Mouse (Mus musculus) left cerebral cortex, adult 18-20 months (tissue): Measurements from ENCODE around the gene Pou2f2. TPM values are rescaled to one million over a fixed set of nuclear protein-coding genes. Genes with fewer than 3 reads are reported as not detected.

Experiments used
- DNase-seq, 2 experiments: peaks; one replicate each; pipeline ENCODE4 v3.0.0; 2021 to 2022; ENCODE audit warnings: low spot score in 2 of 2, mixed read lengths in 1 of 2
- long read RNA-seq, 2 experiments: library from polyadenylated mRNA; stranded (forward); transcript quantifications; one replicate each; pipeline ENCODE4 v2.0.0; 2021
- total RNA-seq, 2 experiments: library from RNA; stranded (reverse); gene quantifications; 2 replicates each; pipeline ENCODE4 v1.2.3; 2021

The Pou2f2 gene
- 10 to 100 TPM in 1 of 2 experiments, 1 to 10 TPM in 1; 7.7 to 12.9 TPM for total RNA-seq
- long read RNA-seq, experiment 1, partial matches to known transcripts = 0 of 1 reads
- long read RNA-seq, experiment 1, other reads (novel, unspliced or antisense) = 1 of 1 reads
- long read RNA-seq, experiment 2, partial matches to known transcripts = 0 of 1 reads
- long read RNA-seq, experiment 2, other reads (novel, unspliced or antisense) = 1 of 1 reads

GRCm38 (mm10) chr7:25179606-25180161, at the start of gene Pou2f2:
TSS of gene Pou2f2 (minus strand) at chr7:25179726.
- DNase-seq = peak; percentile 80 to 91

- DNase-seq = no peak
Observed at GRCm38 (mm10) chr7:25227523-25228300, 48.2 kb upstream of the Pou2f2 start.

GRCm38 (mm10) chr7:25222275-25222967, 42.9 kb upstream of the Pou2f2 start:
- no peak for DNase-seq

DNA sequence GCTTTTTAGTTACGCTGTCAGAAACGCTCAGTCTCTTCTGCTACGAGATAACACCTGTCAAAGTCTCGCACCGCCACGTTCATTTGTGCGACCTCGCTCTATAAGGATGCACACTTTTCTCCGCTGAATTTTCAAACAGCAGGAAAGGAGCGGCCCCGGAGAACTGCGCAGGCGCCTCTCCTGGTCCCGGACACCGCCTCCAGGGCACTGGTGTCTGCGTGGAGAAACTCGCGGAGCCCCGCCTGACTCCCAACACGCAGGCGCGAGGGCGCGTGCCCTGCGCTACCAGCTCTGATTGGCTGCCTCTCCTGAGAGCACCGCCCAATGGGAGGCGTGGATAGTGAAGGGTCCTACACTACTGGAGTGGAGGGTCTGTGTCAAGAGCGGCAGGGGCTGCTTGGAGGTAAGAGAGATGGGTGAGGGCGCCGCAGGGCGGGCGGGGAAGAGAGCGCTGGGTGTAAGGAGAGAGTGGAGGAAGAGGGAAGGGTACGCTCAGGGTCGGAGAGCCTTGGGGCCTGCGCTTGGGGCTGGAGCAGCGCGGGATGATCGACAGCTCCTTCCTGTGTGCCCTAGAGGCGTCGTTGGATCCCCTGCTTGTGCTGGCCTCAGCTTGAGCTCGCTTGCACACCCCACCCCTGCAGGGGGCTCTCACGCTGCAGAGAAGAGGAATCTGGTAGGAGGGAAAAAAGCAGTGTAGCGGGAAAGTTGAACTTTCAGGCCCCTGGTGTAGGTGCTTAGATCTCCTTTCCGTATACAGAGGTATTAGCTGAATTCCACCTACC, 41.8 kb upstream of the Pou2f2 start, which contains the start of gene Zfp526:
Gene Zfp526 (plus strand): TSS at position 324 of the 782 bp plus-strand sequence.
- DNase-seq = peak; percentile 98

- DNase-seq = no peak
Observed at GRCm38 (mm10) chr7:25220457-25221101, 41.1 kb upstream of the Pou2f2 start, which contains the start of gene Dedd2. TSS of gene Dedd2 (minus strand) at chr7:25220615.

DNA sequence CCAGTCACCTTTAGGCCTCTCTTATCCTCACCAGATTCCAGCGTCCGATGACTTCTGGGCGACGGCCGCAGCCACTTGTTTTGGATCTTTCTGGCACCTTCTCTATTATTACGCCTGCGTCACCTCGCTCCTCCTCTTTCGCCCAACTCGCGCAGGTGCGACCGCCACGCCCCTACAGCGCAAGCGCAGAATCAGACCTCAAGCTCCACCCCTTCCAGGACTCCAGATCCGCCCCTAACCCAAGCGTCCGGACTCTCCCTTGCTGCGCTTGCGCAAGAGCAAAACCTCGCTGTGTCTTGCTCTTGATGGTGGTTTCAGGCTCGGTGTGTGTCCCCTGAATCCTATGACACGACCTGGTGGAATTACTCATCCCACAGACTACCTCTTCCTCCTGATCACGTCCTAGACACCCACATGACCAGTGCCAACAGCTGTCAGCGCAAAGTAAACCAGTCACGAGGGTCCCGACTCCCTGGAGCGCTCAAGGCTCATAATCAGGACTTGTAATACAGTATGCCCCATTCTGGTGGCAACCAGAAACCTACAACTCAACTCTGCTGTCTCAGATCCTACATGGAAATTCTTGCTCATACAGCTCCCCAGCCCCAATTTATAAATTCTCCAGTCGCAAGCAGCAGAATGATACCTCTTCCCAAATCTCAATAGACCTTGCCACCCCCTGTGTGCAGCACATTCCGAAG, 40.4 kb upstream of the Pou2f2 start:
- DNase-seq = peak; percentile 93 to 96

DNA sequence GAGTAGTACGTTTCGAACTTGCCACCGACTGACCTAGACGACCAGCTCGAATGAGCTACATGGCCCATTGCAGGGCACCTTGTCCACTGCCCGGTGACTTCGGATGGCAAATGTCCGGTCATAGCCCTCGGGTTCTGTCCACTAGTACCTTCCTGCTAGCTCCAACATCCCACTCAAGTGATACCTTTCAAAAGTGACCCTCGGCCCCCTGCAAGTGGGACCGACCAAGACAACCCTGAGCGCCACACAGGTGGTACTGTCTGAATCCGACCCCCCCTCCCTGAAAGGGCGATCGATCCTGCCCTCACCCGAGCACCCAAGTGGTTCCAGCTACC, 39.9 kb upstream of the Pou2f2 start:
- no peak for DNase-seq

- peak; percentile 30 to 39 for DNase-seq
Observed at GRCm38 (mm10) chr7:25218705-25219415, 39.3 kb upstream of the Pou2f2 start.

DNA sequence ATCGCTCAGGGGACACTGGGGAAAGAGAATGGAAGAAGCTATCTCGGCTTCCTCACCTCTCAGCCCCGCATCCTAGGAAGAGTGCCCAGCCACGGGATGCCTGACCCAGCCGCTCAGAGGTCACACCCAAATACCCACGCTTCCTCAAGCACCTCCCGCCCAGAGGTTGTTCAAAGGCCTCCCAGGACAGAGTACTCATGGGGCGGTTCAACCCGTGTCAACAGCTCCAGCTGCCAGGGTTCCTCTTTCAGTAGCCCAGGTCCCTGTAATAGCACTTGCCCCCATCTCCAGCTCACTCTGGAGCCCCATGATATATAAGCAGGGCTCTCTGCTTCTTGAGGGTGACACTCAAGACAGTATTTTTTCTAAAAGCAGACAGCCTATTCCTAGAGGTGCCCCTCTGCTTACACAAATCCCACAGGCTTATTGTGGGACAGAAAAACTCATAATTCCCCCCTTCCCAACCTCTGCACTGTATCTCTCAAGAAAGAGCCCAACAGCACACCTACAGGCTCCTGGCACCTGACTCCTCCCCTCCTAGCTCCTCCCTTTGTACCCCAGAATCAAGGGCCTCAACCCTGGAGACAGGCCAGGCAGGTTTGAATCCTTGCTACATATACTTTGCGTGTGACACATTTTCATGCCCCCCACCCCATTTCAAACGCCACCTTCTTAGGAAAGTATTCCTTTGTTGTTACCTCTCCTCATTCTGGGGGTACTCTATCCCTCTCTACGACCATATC, 38.3 kb upstream of the Pou2f2 start:
- DNase-seq = no peak

- DNase-seq = no peak
Observed at GRCm38 (mm10) chr7:25214172-25214571, 34.6 kb upstream of the Pou2f2 start.

- no peak for DNase-seq
Observed at GRCm38 (mm10) chr7:25213099-25213498, 33.6 kb upstream of the Pou2f2 start.

GRCm38 (mm10) chr7:25210482-25210881, 31.0 kb upstream of the Pou2f2 start:
- no peak for DNase-seq

DNA sequence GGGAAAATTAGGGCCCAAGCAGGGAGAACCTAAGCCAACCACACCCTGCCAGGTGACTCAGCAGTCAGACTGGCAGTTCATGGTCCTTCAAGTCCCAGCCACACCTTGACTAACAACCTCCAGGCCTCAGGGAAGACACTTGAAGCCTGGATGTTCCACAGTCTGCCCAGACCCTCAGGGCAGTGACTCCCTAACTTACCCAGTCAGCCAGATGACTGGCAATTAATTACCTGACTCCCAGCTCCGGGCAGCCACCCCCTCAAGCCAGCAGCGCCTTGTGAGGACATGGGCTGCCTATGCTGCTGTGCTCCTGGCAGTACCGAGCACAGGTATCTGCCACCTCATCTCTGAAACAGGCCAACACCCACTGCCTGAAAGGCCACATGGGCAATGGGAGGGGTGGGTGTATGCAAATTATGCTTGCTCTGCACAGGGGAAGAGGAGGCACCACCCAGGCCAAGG, 29.7 kb upstream of the Pou2f2 start:
- DNase-seq = no peak

- no peak for DNase-seq
Observed at GRCm38 (mm10) chr7:25206094-25206830, 26.7 kb upstream of the Pou2f2 start.

- no peak for DNase-seq
Observed at GRCm38 (mm10) chr7:25205355-25206093, 26.0 kb upstream of the Pou2f2 start.

- no peak for DNase-seq
Observed at GRCm38 (mm10) chr7:25203624-25204023, 24.1 kb upstream of the Pou2f2 start.
